Mouse (Mus musculus): ENCODE data around the gene Ddr1.

Gene Ddr1

DNA sequence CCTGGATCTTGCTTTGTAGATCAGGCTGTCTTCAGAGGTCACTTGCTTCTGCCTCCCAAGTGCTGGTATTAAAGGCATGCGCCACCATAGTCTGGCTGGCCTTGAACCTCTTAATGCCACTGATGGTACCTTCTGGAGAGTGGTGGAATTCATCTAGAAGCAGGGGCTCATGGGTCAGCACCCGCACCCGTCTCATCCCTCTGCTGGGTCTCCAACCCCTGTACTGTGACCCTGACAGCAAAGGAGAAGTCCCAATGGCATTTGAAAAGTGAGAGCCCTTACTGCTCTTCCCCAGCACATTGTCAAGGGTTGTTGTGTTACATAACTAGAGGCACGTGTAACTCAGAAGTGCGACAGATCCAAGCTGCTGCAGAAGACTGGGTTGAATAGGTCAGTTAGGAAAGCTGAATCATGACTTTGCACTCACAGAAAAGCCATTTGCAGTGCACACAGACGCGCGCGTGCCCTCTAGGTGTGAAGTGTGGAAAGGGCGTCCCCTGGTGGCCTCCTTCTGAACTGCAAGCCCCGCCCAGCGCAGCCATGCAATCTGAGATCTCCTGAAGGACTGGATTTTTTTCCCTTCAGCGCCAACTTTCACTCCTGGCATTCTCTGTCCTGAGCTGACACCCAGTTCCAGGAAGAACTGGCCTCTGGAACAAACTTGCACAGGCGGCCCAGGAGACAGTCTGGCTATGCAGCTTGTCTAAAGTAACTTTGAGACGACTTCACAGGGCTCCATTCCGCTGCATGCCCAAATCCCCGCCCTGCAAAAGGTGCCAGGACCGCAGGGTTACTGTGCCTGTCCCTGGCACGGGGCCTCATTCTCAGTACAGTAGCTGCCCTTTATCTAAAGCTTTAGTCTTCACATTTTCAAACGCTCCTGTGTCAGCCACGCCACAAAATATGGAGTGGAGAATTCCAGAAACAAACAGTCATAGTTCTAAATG is 21.1 kb upstream of the Ddr1 start:
- peak; percentile 88 for DNase-seq (ENCODE audit: extremely low read depth, insufficient read length, low spot score)

DNA sequence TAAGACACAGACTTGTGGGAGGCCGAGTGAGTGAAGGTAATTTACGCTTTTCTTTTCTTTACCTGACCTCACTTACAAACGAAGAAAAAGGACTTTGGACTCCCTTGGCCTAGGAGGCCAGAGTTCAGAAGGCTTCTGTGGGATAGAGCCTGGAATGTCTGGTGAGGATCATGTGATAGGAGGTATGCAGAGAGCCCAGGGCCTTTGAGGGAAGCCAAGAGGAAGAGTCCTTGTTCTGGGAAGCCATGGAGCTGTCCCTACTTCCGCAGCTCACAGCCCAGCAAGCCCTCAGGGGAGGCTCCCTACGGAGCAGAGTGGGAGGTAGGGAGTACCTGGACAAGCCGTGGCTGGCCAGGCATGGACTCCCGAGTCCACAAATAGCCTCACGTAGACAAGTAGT is 17.3 kb upstream of the Ddr1 start:
- no peak for DNase-seq (ENCODE audit: extremely low read depth, insufficient read length, low spot score)

DNA sequence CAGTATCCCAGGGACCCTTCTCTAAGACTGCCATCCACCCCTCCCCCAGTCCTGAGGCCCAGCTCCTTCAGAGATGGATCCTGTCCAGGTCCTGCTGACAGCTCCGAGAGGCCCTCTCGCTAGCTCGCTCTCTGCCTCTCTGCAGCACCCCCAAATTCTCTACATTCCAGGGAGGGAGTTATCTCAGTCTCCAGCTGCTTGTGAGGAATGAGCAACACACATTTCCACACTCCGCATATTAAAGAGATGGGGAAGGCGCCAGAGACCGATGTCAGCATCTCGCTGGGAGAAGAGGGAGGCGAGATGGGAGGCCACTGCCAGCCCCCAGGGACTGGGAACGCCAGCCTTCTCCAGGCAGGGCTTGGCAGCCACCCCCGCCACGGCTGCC is 15.9 kb upstream of the Ddr1 start:
- DNase-seq (ENCODE audit: extremely low read depth, insufficient read length, low spot score) = peak; percentile 34

DNA sequence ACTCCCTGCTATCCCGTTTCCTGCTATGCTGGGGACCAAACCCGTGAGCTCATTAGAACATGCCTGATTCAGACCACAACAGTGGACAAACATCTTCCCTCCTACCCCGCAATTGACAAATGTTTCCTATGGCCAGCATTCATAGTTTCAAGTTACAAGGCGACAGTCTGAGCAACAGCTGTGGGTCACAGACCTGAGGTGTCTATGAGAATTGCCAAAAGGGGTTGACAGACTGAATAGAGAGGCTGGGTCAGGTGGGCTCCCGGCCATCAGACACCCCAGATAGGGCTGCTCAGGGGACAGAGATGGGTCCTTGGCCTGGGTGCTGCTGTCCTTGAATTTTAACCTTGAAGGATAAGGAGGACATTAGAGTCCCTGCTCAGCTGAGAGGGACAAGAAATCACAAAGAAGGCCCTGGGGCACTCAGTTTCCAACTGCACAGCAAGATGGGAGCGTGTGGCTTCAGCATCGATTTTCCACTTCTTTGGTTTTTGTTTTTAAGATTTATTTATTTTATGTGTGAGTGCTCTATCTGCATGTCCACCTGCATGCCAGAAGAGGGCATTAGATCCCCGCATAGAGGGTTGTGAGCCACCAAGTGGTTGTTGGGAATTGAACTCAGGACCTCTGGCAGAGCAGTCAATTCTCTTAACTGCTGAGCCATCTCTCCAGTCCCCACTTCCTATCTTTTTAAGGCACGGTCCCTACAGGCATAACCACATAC is 15.4 kb upstream of the Ddr1 start:
- DNase-seq (ENCODE audit: extremely low read depth, insufficient read length, low spot score) = no peak

DNA sequence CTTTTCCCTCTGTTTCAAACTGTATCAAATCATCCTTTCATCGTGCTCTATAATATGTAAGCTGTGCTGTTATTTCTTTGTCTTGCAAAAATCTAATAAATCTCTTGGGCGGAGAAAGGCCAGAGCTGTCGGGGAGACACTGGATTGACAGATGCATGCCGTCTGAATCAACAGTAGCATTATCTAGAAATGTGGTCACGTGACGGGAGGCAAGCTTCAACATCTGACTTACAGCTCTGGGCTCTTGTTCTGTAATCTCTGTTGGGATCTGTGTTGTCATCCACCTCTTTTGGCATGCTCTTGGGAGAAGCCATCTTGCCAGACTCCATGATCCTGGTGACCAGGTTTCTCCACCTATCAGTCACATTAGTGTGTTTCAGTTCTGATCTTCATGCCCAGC is 12.7 kb upstream of the Ddr1 start:
- DNase-seq (ENCODE audit: extremely low read depth, insufficient read length, low spot score) = no peak

DNA sequence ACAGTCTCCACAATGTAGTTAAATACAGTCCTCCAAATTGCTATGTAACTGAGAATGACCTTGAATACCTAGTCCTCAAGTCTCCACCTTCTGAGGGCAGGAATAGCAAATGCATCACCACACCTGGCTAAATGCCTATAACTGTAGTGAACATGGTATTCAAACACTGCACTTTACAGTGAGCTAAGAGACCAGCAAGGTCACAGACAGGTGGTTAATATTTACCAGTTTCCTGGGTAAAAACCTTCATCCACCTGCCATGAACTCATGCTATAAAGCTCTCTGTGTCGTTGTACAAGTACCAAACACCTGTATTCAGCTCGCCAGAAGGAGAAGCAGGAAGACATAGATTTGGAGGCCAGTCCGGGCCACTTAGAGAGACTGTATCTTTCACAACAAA is 11.7 kb upstream of the Ddr1 start:
- no peak for DNase-seq (ENCODE audit: extremely low read depth, insufficient read length, low spot score)

DNA sequence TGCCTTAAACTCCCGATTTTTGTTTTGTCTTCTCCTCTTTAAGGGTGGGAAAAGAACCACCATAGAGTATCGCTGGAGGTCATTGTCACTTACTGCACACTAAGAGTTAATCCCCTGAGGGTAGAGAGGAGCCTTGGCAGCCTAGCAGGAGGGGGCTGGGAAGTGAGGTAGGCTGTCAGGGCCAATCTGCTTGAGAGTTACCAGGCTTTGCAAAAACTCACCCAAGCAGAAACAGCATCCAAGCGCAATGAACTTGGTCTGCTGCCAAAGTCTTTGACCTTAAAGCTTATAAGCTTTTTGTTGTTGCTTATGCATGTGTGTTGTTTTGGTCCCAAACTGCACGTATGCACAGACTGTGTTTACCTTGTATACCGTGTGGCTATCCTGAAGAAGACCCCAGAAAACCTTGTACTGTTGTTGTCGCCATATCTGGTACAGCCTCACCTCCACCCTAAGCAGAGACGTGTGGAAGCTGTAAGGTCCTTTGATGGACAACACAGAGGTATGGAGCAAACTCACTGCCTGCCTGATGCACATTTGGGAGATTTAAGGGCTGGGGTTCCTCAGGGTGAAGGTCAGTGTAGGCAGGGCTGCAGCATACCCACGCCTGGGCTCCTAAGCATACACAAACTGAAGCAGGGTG is 6.4 kb upstream of the Ddr1 start:
- no peak for DNase-seq (ENCODE audit: extremely low read depth, insufficient read length, low spot score)

DNA sequence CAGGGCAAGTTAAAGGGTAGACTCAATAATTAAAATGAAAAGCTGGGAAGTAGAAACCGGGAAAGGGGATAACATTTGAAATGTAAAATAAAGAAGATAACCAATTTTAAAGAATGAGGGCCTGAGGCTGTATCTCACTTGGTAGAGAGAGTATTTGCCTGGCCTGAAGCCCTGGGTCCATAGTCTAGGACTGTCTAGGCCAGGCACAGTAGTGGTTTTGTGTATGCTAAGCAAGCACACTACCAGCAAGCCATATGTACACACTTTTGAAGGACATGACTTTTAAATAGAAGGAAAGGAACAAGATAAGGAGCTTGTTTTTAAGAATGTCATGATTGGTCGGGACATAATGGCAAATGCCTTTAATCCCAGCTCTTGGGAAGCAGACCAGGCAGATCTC is 4.2 kb upstream of the Ddr1 start:
- DNase-seq (ENCODE audit: extremely low read depth, insufficient read length, low spot score) = no peak

DNA sequence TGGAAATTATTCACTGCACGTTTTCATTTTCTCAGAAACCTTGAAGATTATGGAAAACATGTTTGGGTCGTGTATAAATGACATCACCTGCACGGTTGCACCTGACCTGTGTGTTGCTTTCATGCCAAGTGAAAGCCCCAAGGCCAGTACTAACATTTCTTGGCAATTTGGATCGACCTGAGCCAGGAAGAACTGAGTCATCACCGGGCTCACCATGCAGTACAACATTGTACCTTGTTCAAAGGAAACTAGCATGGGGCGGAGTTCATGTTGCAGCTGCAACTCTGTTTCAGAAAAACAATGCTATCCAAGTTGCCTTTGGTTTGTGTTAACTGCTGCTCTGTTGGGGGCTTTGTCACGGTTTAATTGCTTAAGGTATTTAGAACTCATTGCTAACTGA is 3.5 kb upstream of the Ddr1 start:
- no peak for DNase-seq (ENCODE audit: extremely low read depth, insufficient read length, low spot score)

DNA sequence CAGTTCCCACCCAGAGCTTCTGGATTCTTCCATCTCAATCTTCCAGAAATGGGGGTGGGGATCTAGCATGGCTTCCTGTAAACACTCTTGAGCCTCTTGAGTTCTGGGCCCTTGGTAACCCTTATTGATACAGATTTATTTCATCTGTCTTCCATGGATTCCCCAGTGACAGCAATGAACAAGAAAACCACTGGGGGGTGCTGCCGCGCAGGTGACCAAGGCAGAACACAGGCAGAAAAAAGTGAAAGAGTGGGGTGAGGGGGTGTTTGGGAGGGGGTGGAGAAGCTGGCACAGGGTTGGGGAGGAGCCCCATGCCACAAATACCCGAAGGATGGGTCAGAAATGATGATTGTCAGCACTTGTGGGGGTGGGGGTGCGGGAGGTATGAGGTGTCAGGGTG is 1.4 kb upstream of the Ddr1 start:
- no peak for DNase-seq (ENCODE audit: extremely low read depth, insufficient read length, low spot score)

DNA sequence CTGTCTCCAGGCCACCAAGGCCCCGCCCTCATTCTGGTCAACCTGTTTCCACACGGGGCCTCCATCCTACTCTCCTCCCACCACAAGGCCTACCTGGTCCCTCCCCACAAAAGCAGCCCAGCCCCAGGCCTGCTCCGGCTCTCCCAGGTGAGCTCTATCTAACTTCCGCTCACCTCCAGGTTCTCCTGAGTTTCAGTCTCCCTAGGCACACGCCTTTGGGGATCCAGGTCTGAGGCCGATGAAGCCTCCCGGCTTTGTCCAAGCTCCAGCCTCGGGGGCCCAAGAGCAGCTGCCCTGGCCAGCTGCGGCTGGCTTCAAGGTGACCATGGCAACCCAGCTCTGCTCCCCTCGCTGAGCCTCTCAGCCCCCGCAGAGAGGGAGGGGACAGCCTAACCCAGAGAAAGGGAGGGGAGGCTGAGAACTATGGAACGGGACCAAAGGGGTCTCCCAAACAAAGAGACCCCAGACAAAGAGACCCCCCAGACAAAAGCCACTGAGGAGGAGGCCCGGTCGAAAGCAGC is 610 bp downstream of the Ddr1 start:
- DNase-seq (ENCODE audit: extremely low read depth, insufficient read length, low spot score) = no peak

DNA sequence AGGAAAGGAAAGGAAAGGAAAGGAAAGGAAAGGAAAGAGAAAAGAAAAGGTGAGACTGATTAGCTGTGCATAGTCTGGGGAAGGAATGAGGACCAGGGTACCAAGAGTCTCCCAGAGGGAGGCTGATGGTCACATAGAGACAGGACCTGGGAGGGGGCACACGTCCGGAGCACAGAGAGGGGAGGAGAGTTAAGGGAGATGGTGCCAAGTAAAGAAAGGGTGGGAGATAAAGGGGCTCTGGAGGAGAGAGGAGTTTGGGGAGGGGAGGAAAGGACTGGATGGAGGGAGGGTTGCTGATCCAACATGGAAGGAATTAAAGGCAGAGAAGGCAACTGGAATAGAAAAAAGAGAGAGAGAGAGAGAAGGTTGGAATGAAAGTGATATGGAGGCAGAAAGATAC is 1.4 kb downstream of the Ddr1 start:
- DNase-seq (ENCODE audit: extremely low read depth, insufficient read length, low spot score) = no peak

DNA sequence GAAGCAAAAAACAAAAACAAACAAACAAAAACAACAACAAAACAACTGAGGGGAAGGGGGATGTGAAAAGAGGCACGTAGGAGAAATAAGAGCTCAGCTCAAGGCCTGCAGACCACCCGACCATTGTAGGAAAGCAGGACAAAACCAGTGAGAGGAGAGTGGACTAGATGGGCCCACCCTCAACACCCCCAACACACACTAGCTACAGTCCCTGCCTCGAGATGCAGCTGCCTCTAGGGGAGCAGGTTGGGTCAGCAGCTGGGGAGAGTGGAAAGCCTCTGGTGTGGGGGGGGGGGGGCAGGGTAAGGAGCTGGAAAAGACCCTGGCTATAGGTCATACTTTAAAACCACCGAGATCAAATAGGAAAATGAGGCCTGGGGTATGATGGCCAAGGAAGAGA is 1.8 kb downstream of the Ddr1 start:
- no peak for DNase-seq (ENCODE audit: extremely low read depth, insufficient read length, low spot score)

DNA sequence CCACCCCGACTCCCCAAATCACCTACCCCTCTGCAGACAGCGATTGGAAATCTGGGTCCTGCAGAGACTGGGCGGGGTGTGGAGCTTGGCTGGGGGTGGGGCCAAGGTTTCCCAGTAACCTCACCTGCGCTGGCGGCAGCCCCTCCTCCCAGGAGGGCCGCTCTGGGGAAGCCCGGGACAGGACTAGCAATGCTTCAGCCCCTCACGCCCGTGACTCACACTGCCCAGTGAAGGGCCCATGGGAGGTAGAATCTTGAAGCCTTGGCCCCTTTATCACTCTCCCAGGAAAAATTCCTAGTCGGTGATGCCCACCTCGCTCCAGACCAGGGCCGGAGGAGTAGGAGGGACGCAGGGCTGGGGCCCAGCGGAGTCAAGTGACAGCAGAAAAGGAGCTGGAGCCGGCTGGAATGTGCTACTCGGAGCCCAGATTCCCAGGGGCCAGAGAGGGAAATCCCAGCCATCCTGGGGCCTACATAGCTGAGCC is 2.4 kb downstream of the Ddr1 start:
- DNase-seq (ENCODE audit: extremely low read depth, insufficient read length, low spot score) = peak; percentile 67

DNA sequence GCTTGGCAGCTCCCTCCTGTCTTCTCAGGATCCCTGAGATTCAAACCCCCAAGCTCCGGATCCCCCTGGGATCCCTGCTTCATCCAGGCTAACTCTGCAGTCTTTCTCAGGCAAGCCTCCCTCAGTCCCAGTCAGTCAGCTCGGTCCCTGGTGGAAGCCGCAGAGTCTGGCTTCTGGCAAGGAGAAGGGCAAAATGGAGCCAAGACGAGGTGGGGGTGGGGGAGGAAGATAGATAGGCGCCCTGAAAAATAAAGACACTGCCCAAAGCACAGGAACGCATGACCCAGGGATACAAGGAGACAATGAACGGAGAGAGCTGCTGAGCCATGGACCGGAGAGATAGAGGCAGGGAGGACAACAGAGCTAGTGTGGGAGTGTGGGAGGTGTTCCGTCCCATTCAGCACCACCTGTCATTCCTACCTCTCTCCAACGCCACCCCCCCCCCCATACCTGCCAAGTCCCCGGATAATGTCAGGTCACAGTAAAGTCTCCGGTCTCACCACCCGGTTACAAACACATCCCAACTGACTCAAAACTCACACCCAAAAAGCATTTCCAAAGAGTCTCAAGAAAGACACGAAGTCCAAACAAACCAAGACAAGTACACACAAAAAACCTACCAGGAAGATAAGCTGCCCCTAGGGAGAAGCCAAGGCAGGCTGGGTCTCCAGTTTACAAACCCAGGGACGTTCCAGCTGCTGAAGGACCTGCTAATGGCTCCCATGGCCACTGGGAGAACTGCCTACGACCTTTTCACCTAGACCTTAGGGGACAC is 3.0 kb downstream of the Ddr1 start:
- DNase-seq (ENCODE audit: extremely low read depth, insufficient read length, low spot score) = no peak

DNA sequence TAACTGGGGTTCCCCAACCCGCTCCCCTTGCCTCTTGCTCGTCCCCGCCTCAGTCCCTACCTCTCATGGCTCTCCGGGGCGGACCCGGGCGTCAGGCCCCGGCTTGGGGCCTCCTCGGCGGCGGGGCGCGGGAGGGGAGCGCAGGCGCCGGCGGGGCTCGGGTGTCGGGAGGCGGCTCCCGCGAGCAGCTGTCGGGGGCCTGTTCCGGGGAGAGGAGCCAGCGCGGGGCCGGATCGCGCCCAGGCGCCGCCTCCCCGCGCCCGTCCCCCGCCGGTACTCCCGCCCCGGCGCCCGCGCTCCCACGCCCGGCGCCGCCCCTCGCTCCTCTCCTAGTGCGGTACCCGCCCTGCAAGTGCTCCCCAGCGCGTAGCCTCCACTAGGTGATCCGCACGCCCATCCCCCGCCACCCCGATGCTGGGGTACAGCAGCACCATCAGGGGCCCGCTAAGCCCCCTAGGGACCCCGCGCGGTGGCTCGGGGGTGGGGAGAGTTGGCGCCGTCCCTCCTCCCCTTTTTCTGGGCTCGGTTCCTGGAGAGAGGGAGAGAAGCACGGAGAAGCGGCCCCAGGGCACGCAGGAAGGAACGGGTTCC is 4.0 kb downstream of the Ddr1 start:
- DNase-seq (ENCODE audit: extremely low read depth, insufficient read length, low spot score) = peak; percentile 82

DNA sequence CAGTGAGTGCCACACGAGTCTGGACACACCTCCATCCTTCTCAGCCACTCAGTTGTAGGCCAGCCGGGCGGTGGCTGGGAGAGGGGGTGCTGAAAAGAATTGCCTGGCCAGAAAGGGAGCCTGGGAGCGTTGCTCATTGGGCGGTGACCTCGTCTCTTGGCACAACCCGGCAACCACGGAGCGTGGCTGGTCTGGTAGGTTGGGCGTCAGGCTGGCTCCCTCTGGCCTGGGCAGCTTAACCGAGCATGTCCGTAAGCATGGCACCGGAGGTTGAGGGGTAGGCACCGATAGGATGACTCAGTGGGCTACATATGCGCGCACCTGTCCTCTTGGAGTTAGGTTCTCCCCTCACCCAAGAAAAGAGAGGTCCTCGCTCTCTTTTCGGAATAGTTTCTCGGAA is 4.5 kb downstream of the Ddr1 start:
- DNase-seq (ENCODE audit: extremely low read depth, insufficient read length, low spot score) = peak; percentile 93

DNA sequence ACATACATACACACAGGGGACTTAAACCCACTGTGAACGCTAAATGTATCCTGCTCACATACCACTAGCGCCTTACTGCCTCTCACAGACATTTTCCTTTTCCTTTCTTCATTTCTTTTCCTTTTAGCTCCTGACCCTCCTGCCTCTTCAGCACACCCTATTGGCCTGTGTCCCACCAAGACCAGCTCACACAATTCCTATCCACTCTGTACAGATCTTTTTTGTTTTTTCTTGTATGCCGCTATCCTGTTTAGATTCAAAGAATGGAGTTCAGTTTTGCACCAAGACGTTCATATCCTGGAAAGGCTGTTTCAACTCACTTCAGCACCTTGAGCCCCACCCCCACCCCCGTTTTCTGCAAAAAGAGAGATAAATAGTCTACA is 5.9 kb downstream of the Ddr1 start:
- DNase-seq (ENCODE audit: extremely low read depth, insufficient read length, low spot score) = no peak

DNA sequence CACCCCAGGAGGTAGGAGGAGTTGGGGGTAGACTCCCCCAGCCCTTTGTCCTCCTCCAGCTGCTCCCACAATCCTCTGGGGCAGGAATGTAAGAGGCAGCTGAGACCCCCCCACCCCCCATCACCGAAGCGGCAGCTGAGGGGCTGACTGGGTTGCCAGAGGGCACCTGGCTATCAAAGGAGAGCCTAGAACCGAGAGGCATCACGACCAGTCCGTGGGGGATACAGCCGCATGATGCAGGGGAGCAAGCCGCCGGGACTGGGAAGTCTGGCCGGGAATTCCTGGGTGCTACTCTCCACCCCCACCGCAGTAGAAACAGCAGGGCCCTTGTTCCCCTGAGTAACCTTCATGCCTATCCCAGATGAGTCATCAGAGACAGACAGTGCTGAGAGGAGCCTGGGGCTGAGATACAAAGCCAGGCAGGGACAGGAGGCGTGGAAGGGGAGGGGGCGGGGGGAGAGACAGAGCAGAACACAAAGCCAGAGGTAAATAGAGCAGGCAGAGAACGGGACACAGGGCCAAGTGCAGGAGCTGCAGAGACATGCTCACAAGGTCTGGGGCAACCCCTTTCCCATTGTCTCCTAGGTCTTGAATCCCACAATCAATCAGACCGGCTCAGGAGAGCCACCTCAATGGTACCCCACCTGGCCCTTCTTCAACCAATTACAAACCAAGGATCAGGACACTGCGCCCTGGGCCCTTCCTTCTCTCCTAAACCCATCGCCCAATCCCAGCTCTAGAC is 6.5 kb downstream of the Ddr1 start:
- peak; percentile 88 for DNase-seq (ENCODE audit: extremely low read depth, insufficient read length, low spot score)

DNA sequence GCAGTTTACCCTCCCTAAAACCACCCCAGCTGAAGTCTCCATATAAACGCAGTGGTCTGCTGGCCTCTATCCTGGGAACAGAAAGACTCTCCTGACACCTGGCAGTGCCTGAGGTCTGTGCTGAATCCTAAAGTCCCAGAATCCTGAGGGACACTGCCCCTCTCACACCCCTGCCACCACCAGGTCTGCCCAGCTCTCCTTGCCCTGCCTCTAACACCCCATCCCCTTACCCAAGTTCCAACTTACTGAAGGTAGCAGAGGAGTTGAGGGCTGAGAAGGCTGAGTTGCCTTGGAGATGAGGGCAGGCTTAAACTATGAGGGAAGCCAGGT is 7.0 kb downstream of the Ddr1 start:
- DNase-seq (ENCODE audit: extremely low read depth, insufficient read length, low spot score) = no peak

All from 3134 (cell line).